11 mouse cellular contexts compared by ENCODE assay signal in the genomic region with DNA sequence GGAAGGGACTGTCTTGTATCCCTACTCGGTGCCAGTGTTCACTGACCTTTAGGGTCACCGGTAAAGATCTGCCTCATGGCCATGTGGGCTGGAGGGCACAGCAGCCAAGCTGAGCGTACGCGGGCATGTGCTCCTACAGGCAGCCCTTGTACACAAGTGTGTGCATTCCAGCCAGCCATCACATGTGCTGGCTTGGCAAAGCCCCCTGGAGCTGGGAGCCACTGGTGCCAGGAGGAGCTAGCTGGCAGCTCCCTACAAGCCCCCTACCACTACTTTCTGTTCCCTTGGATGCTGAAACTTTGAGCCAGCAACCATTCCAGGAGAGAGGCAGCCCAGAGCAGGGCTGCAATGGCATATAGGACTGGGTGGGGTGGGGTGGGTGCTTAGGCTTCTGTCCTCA. TPM values are rescaled to one million over a fixed set of nuclear protein-coding genes. Genes with fewer than 3 reads are reported as not detected.
A peak's percentile ranks its signal among the peaks of the same experiment; 100 is the strongest.
DNase-seq lines count a peak whose midpoint lies in the region; ATAC-seq and TF ChIP-seq lines count a peak whose summit lies in the region.
"Had no signal": no experiment of that assay in that cellular context is flagged by ENCODE, and none has a peak within 500 bp of the region (broad histone marks: within the 10 kb centered on the region; RNA-seq: fewer than 3 reads in every experiment).

No protein-coding gene starts in this region.

- H3K9ac ChIP-seq in stomach, embryonic 16.5 days (ENCODE audit: low read length), result peak overlapping the region; percentile 14; the same call in 1 of the 2 replicates
- no peak overlapping the region for H3K9ac ChIP-seq in heart, embryonic 12.5 days

- 90% methylated on average over 5 of the region's 5 CpGs for WGBS in limb, embryonic 10.5 days
- 88% methylated on average over 5 of the region's 5 CpGs for WGBS in stomach, embryonic 16.5 days
- 87% methylated on average over 5 of the region's 5 CpGs for WGBS in heart, embryonic 12.5 days

- H3K4me2 ChIP-seq in stomach, embryonic 16.5 days (ENCODE audit: low read depth, low read length), result no peak overlapping the region
- no peak overlapping the region for H3K4me2 ChIP-seq in heart, embryonic 12.5 days

- intact Hi-C loops in gastrocnemius, adult 2 months (cut with DNase I), result no loop called here

- no peak for ATAC-seq in megakaryocyte, adult 5-6 weeks (ENCODE audit: poor library complexity, severe bottlenecking)
- no peak for ATAC-seq in stomach, embryonic 16.5 days (ENCODE audit: insufficient read depth, low FRiP score)
- ATAC-seq in heart, embryonic 12.5 days (ENCODE audit: insufficient number of reproducible peaks, low FRiP score), result no peak

- no peaks in the 10 kb centered on the region for H3K36me3 ChIP-seq in megakaryocyte, embryonic 14.5 days (replicated peaks; ENCODE audit: low read length)
- no peaks in the 10 kb centered on the region for H3K36me3 ChIP-seq in limb, embryonic 10.5 days
- no peaks in the 10 kb centered on the region for H3K36me3 ChIP-seq in stomach, embryonic 16.5 days (ENCODE audit: control insufficient read depth, insufficient read depth, low read length)
- H3K36me3 ChIP-seq in heart, embryonic 12.5 days, result no peaks in the 10 kb centered on the region

- no peak for TF ChIP-seq CTCF in gastrocnemius, adult 2 months (IDR thresholded peaks at IDR 0.05)

- H3K27ac ChIP-seq in gastrocnemius, adult 2 months, result 0 out of 2 replicates have a peak overlapping the region, but pooled peaks have one; percentile 5
- H3K27ac ChIP-seq in limb, embryonic 10.5 days, result peak overlapping the region; percentile 81
- H3K27ac ChIP-seq in stomach, embryonic 16.5 days (ENCODE audit: low read length), result no peak overlapping the region
- no peak overlapping the region for H3K27ac ChIP-seq in heart, embryonic 12.5 days (ENCODE audit: poor library complexity, severe bottlenecking)

- no peak overlapping the region for H3K4me3 ChIP-seq in gastrocnemius, adult 2 months
- peak overlapping the region; percentile 24 for H3K4me3 ChIP-seq in megakaryocyte, embryonic 14.5 days (replicated peaks)
- no peak overlapping the region for H3K4me3 ChIP-seq in limb, embryonic 10.5 days
- H3K4me3 ChIP-seq in stomach, embryonic 16.5 days (replicated peaks; ENCODE audit: low read length), result no peak overlapping the region
- H3K4me3 ChIP-seq in heart, embryonic 12.5 days, result no peak overlapping the region

- no peak for DNase-seq in gastrocnemius, adult 2 months
- no peak for DNase-seq in gastrocnemius, postnatal 10 days
- DNase-seq in limb, embryonic 10.5 days (ENCODE audit: low spot score), result peak; percentile 33
- no peak for DNase-seq in left cerebral cortex, adult 18-20 months (ENCODE audit: low spot score in 2 of 2)
- DNase-seq: cerebellum, adult 18-20 months; heart, postnatal 36 days; layer of hippocampus, adult 9-11 months had no signal

- peaks cover 91% of the 10 kb centered on the region for H3K4me1 ChIP-seq in megakaryocyte, embryonic 14.5 days
- peaks cover 78% of the 10 kb centered on the region for H3K4me1 ChIP-seq in limb, embryonic 10.5 days
- H3K4me1 ChIP-seq in stomach, embryonic 16.5 days (ENCODE audit: control insufficient read depth, insufficient read depth, low read length), result peaks cover 32% of the 10 kb centered on the region
- peaks cover 52% of the 10 kb centered on the region for H3K4me1 ChIP-seq in heart, embryonic 12.5 days (replicated peaks)

- H3K27me3 ChIP-seq in megakaryocyte, embryonic 14.5 days (replicated peaks), result no peaks in the 10 kb centered on the region
- H3K27me3 ChIP-seq in limb, embryonic 10.5 days (ENCODE audit: low read depth, poor library complexity, severe bottlenecking), result no peaks in the 10 kb centered on the region
- no peaks in the 10 kb centered on the region for H3K27me3 ChIP-seq in stomach, embryonic 16.5 days (ENCODE audit: control insufficient read depth, insufficient read depth, low read length)
- H3K27me3 ChIP-seq in heart, embryonic 12.5 days (replicated peaks), result no peaks in the 10 kb centered on the region

- no peaks in the 10 kb centered on the region for H3K9me3 ChIP-seq in megakaryocyte, embryonic 14.5 days
- H3K9me3 ChIP-seq in limb, embryonic 10.5 days (replicated peaks), result no peaks in the 10 kb centered on the region
- no peaks in the 10 kb centered on the region for H3K9me3 ChIP-seq in stomach, embryonic 16.5 days (replicated peaks; ENCODE audit: control insufficient read depth, low read length)
- H3K9me3 ChIP-seq in heart, embryonic 12.5 days (replicated peaks), result no peaks in the 10 kb centered on the region

RNA-seq across cellular contexts. Expression of gene Ptma, which starts 20.1 kb away (rescaled TPM):
- 100 to 1,000 TPM in 1 of 2 experiments, 10 to 100 TPM in 1; 58.5 to 108 TPM for total RNA-seq in gastrocnemius, adult 2 months (2021)
- total RNA-seq in gastrocnemius, postnatal 10 days (2021), result 100 to 1,000 TPM; 358 to 428 TPM
- 6,261 and 14,151 TPM in 2 replicates for polyA plus RNA-seq in megakaryocyte, embryonic 14.5 days (2012; ENCODE audit: insufficient read depth, low replicate concordance)
- 3,234 and 3,618 TPM in 2 replicates for total RNA-seq in megakaryocyte, adult 5-6 weeks (2015)
- total RNA-seq in megakaryocyte, adult 5-6 weeks (2017), result 4,288 and 4,305 TPM in 2 replicates
- 3,283 and 3,422 TPM in 2 replicates for polyA plus RNA-seq in limb, embryonic 10.5 days (2016; fragmentation: Nextera tagmentation; extraction: Ambion mirVana)
- polyA plus RNA-seq in stomach, embryonic 16.5 days (2015; fragmentation: Nextera tagmentation; extraction: Ambion mirVana), result 1,914 and 2,170 TPM in 2 replicates
- total RNA-seq in left cerebral cortex, adult 18-20 months (2021), result 100 to 1,000 TPM; 356 to 357 TPM
- polyA plus RNA-seq in heart, embryonic 12.5 days (2016; fragmentation: Nextera tagmentation; extraction: Ambion mirVana), result 1,057 and 1,113 TPM in 2 replicates

Comparison
In these comparisons a context has a peak if more than half of its experiments do, and no peak if none do; other contexts are left out.
1. H3K27ac ChIP-seq: peak in gastrocnemius, adult 2 months (single experiment) and limb, embryonic 10.5 days (single experiment); none in stomach, embryonic 16.5 days (single experiment) and heart, embryonic 12.5 days (single experiment).
2. RNA of gene Ptma, which starts 20.1 kb away (total RNA-seq): 3,234 to 4,305 TPM in megakaryocyte, adult 5-6 weeks; 358 to 428 TPM in gastrocnemius, postnatal 10 days, 356 to 357 TPM in left cerebral cortex, adult 18-20 months and 58.5 to 108 TPM in gastrocnemius, adult 2 months; every median in the first group is over 4 times any median in the second.